13 mouse cellular contexts compared by ENCODE assay signal in the genomic region with DNA sequence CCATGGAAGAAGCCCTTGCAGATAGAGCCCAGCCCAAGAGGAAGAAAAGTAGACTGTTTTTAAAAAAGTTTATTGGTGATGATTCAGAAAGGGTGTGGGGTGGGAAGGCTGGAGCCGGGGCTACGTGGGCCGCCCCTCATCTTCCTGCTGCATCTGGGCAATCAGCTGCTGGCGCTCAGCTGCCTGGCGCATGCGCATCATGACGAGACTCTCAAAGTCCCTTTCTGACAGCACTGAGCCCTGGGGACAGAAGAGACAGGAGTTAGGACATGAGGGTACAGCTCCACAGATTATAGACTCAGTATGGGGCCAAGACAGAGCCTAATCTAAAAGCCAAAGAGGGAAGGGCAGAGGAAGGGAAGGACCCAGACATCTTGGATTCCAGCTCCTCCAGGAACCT. TPM values are rescaled to one million over a fixed set of nuclear protein-coding genes. Genes with fewer than 3 reads are reported as not detected.
DNase-seq lines count a peak whose midpoint lies in the region; ATAC-seq and TF ChIP-seq lines count a peak whose summit lies in the region.
"Had no signal": no experiment of that assay in that cellular context is flagged by ENCODE, and none has a peak within 500 bp of the region (broad histone marks: within the 10 kb centered on the region; RNA-seq: fewer than 3 reads in every experiment).

No protein-coding gene starts in this region.

- H3K9ac ChIP-seq in forebrain, embryonic 11.5 days (ENCODE audit: low read length), result 0 out of 2 replicates have a peak overlapping the region, but pooled peaks have one; percentile 17
- H3K9ac ChIP-seq in forebrain, postnatal 0 days, result no peak overlapping the region
- peak overlapping the region; percentile 34 for H3K9ac ChIP-seq in limb, embryonic 12.5 days (replicated peaks)
- peak overlapping the region; percentile 53; the same call in 1 of the 2 replicates for H3K9ac ChIP-seq in hindbrain, embryonic 13.5 days
- no peak overlapping the region for H3K9ac ChIP-seq in midbrain, embryonic 14.5 days (replicated peaks; ENCODE audit: low read length)
- H3K9ac ChIP-seq: embryonic facial prominence, embryonic 12.5 days had no signal

- H3K4me2 ChIP-seq in forebrain, embryonic 11.5 days (ENCODE audit: low read depth, low read length, severe bottlenecking), result no peak overlapping the region
- H3K4me2 ChIP-seq in forebrain, postnatal 0 days (ENCODE audit: low read depth), result no peak overlapping the region
- H3K4me2 ChIP-seq in limb, embryonic 12.5 days, result no peak overlapping the region
- no peak overlapping the region; the same call in 1 of the 2 replicates for H3K4me2 ChIP-seq in hindbrain, embryonic 13.5 days
- no peak overlapping the region; the same call in 1 of the 2 replicates for H3K4me2 ChIP-seq in midbrain, embryonic 14.5 days (ENCODE audit: low read length)

- no peak for TF ChIP-seq CTCF in forebrain, postnatal 0 days (IDR thresholded peaks at IDR 0.05; ENCODE audit: low read depth)

- ATAC-seq in forebrain, embryonic 11.5 days (replicated peaks; ENCODE audit: low FRiP score), result no peak
- ATAC-seq in forebrain, postnatal 0 days, result no peak
- ATAC-seq in limb, embryonic 12.5 days (ENCODE audit: insufficient number of reproducible peaks, insufficient read depth, low FRiP score, low TSS enrichment, low read depth), result no peak
- ATAC-seq in hindbrain, embryonic 13.5 days (ENCODE audit: low FRiP score), result no peak
- ATAC-seq in midbrain, embryonic 14.5 days (ENCODE audit: low FRiP score, low TSS enrichment), result no peak
- no peak for ATAC-seq in erythroid progenitor cell, adult 5-6 weeks (replicated peaks; ENCODE audit: low FRiP score, poor library complexity, severe bottlenecking)

- H3K4me1 ChIP-seq in forebrain, embryonic 11.5 days (replicated peaks; ENCODE audit: control insufficient read depth, insufficient read depth, low read length), result peaks cover 8% of the 10 kb centered on the region; the same call in 1 of the 2 replicates
- H3K4me1 ChIP-seq in forebrain, postnatal 0 days (ENCODE audit: insufficient read depth), result no peaks in the 10 kb centered on the region
- H3K4me1 ChIP-seq in limb, embryonic 12.5 days (replicated peaks), result peaks cover 39% of the 10 kb centered on the region
- H3K4me1 ChIP-seq in limb, embryonic 10.5 days, result peaks cover 54% of the 10 kb centered on the region
- H3K4me1 ChIP-seq in hindbrain, embryonic 13.5 days (replicated peaks), result peaks cover 46% of the 10 kb centered on the region
- peaks cover 12% of the 10 kb centered on the region; the same call in 1 of the 2 replicates for H3K4me1 ChIP-seq in midbrain, embryonic 14.5 days (ENCODE audit: control insufficient read depth, insufficient read depth, low read length)

- peaks cover 6% of the 10 kb centered on the region for H3K27me3 ChIP-seq in forebrain, embryonic 11.5 days (ENCODE audit: control insufficient read depth, insufficient read depth, low read length)
- no peaks in the 10 kb centered on the region for H3K27me3 ChIP-seq in forebrain, postnatal 0 days (ENCODE audit: insufficient read depth, low read length)
- peaks cover 22% of the 10 kb centered on the region for H3K27me3 ChIP-seq in limb, embryonic 12.5 days
- H3K27me3 ChIP-seq in limb, embryonic 10.5 days (ENCODE audit: low read depth, poor library complexity, severe bottlenecking), result peaks cover 26% of the 10 kb centered on the region
- peaks cover 23% of the 10 kb centered on the region for H3K27me3 ChIP-seq in hindbrain, embryonic 13.5 days
- 0 out of 2 replicates have a peak, but pooled peaks cover 5% of the 10 kb centered on the region for H3K27me3 ChIP-seq in midbrain, embryonic 14.5 days (ENCODE audit: control insufficient read depth, insufficient read depth, low read length)

- H3K36me3 ChIP-seq in forebrain, embryonic 11.5 days (ENCODE audit: control insufficient read depth, insufficient read depth, low read length), result no peaks in the 10 kb centered on the region
- H3K36me3 ChIP-seq in forebrain, postnatal 0 days (ENCODE audit: insufficient read depth), result peaks cover 25% of the 10 kb centered on the region
- H3K36me3 ChIP-seq in limb, embryonic 12.5 days, result peaks cover 22% of the 10 kb centered on the region
- H3K36me3 ChIP-seq in limb, embryonic 10.5 days, result peaks cover 11% of the 10 kb centered on the region
- H3K36me3 ChIP-seq in hindbrain, embryonic 13.5 days, result peaks cover 23% of the 10 kb centered on the region
- H3K36me3 ChIP-seq in midbrain, embryonic 14.5 days (ENCODE audit: control insufficient read depth, insufficient read depth, low read length), result peaks cover 12% of the 10 kb centered on the region; the same call in 1 of the 2 replicates

- H3K27ac ChIP-seq in forebrain, embryonic 11.5 days (ENCODE audit: low read depth, low read length), result no peak overlapping the region
- H3K27ac ChIP-seq in forebrain, postnatal 0 days (ENCODE audit: low read depth, low read length), result no peak overlapping the region
- no peak overlapping the region for H3K27ac ChIP-seq in limb, embryonic 12.5 days
- H3K27ac ChIP-seq in limb, embryonic 10.5 days, result no peak overlapping the region
- H3K27ac ChIP-seq in hindbrain, embryonic 13.5 days, result peak overlapping the region; percentile 61; the same call in 1 of the 2 replicates
- H3K27ac ChIP-seq in midbrain, embryonic 14.5 days (replicated peaks; ENCODE audit: low read depth, low read length), result peak overlapping the region; percentile 5; the same call in 1 of the 2 replicates

- WGBS in forebrain, embryonic 11.5 days, result 84% methylated on average over 7 of the region's 7 CpGs
- 85% methylated on average over 7 of the region's 7 CpGs for WGBS in forebrain, postnatal 0 days
- WGBS in limb, embryonic 12.5 days, result 91% methylated on average over 7 of the region's 7 CpGs
- 86% methylated on average over 7 of the region's 7 CpGs for WGBS in limb, embryonic 10.5 days
- 82% methylated on average over 7 of the region's 7 CpGs for WGBS in hindbrain, embryonic 13.5 days
- 83% methylated on average over 7 of the region's 7 CpGs for WGBS in midbrain, embryonic 14.5 days

- H3K9me3 ChIP-seq in forebrain, embryonic 11.5 days (ENCODE audit: control insufficient read depth, low read length), result no peaks in the 10 kb centered on the region
- H3K9me3 ChIP-seq in forebrain, postnatal 0 days (ENCODE audit: low read length), result no peaks in the 10 kb centered on the region
- no peaks in the 10 kb centered on the region for H3K9me3 ChIP-seq in limb, embryonic 12.5 days
- H3K9me3 ChIP-seq in limb, embryonic 10.5 days (replicated peaks), result no peaks in the 10 kb centered on the region
- H3K9me3 ChIP-seq in hindbrain, embryonic 13.5 days, result no peaks in the 10 kb centered on the region
- no peaks in the 10 kb centered on the region for H3K9me3 ChIP-seq in midbrain, embryonic 14.5 days (ENCODE audit: control insufficient read depth, low read length)
- H3K9me3 ChIP-seq: embryonic facial prominence, embryonic 12.5 days had no signal

- no peak overlapping the region for H3K4me3 ChIP-seq in forebrain, embryonic 11.5 days (ENCODE audit: low read depth, low read length)
- no peak overlapping the region for H3K4me3 ChIP-seq in forebrain, postnatal 0 days (ENCODE audit: low read depth, low read length)
- no peak overlapping the region for H3K4me3 ChIP-seq in limb, embryonic 12.5 days (replicated peaks)
- H3K4me3 ChIP-seq in limb, embryonic 10.5 days, result no peak overlapping the region
- no peak overlapping the region for H3K4me3 ChIP-seq in hindbrain, embryonic 13.5 days
- no peak overlapping the region for H3K4me3 ChIP-seq in midbrain, embryonic 14.5 days (replicated peaks; ENCODE audit: low read depth, low read length)
- H3K4me3 ChIP-seq: embryonic facial prominence, embryonic 12.5 days had no signal

- no peak for DNase-seq in forebrain, embryonic 11.5 days (ENCODE audit: low spot score)
- no peak for DNase-seq in forebrain, postnatal 0 days
- no peak for DNase-seq in limb, embryonic 10.5 days (ENCODE audit: low spot score)
- no peak for DNase-seq in midbrain, embryonic 14.5 days
- no peak for DNase-seq in cerebellum, postnatal 10 days
- DNase-seq: cerebellum, adult 8-10 months had no signal

RNA-seq across cellular contexts. Expression of a gene that starts 1.9 kb away (rescaled TPM):
- polyA plus RNA-seq in forebrain, embryonic 11.5 days (2014; fragmentation: Nextera tagmentation; extraction: Ambion mirVana), result 0.28 and 0.29 TPM in 2 replicates
- total RNA-seq in forebrain, postnatal 0 days (2014; rRNA removed), result 0.08 TPM in 1 of 2 replicates, not detected in the other
- 0.09 and 0.28 TPM in 2 replicates for polyA plus RNA-seq in forebrain, postnatal 0 days (2015; fragmentation: Nextera tagmentation; extraction: Ambion mirVana)
- 0.44 and 0.65 TPM in 2 replicates for polyA plus RNA-seq in limb, embryonic 12.5 days (2016; fragmentation: Nextera tagmentation; extraction: Ambion mirVana)
- 0.73 and 0.95 TPM in 2 replicates for polyA plus RNA-seq in limb, embryonic 10.5 days (2016; fragmentation: Nextera tagmentation; extraction: Ambion mirVana)
- polyA plus RNA-seq in hindbrain, embryonic 13.5 days (2015; fragmentation: Nextera tagmentation; extraction: Ambion mirVana), result 0.75 and 0.96 TPM in 2 replicates
- polyA plus RNA-seq in midbrain, embryonic 14.5 days (2014; fragmentation: Nextera tagmentation; extraction: Ambion mirVana), result 0.43 and 0.90 TPM in 2 replicates
- not detected in 2 replicates for total RNA-seq in erythroid progenitor cell, adult 5-6 weeks (2015; ENCODE audit: low replicate concordance)
- 0.53 TPM in 1 of 2 replicates, not detected in the other for total RNA-seq in erythroid progenitor cell, adult 5-6 weeks (2017; ENCODE audit: low replicate concordance)
- total RNA-seq: gastrocnemius, adult 18-20 months; layer of hippocampus, postnatal 14 days had no signal
- polyA plus RNA-seq: urinary bladder, adult 2 months had no signal

RNA-seq across cellular contexts. Expression of a gene that starts 4.9 kb away (rescaled TPM):
- 2.7 and 4.1 TPM in 2 replicates for polyA plus RNA-seq in forebrain, embryonic 11.5 days (2014; fragmentation: Nextera tagmentation; extraction: Ambion mirVana)
- 0.38 TPM in 1 of 2 replicates, not detected in the other for total RNA-seq in forebrain, postnatal 0 days (2014; rRNA removed)
- 1.5 and 1.9 TPM in 2 replicates for polyA plus RNA-seq in forebrain, postnatal 0 days (2015; fragmentation: Nextera tagmentation; extraction: Ambion mirVana)
- 5.0 and 6.7 TPM in 2 replicates for polyA plus RNA-seq in limb, embryonic 12.5 days (2016; fragmentation: Nextera tagmentation; extraction: Ambion mirVana)
- 6.5 and 8.4 TPM in 2 replicates for polyA plus RNA-seq in limb, embryonic 10.5 days (2016; fragmentation: Nextera tagmentation; extraction: Ambion mirVana)
- polyA plus RNA-seq in hindbrain, embryonic 13.5 days (2015; fragmentation: Nextera tagmentation; extraction: Ambion mirVana), result 9.3 and 14.7 TPM in 2 replicates
- 7.4 and 8.6 TPM in 2 replicates for polyA plus RNA-seq in midbrain, embryonic 14.5 days (2014; fragmentation: Nextera tagmentation; extraction: Ambion mirVana)
- total RNA-seq in erythroid progenitor cell, adult 5-6 weeks (2015; ENCODE audit: low replicate concordance), result not detected in 2 replicates
- total RNA-seq in erythroid progenitor cell, adult 5-6 weeks (2017; ENCODE audit: low replicate concordance), result not detected in 2 replicates
- total RNA-seq: layer of hippocampus, postnatal 14 days had no signal

RNA-seq across cellular contexts. Expression of a gene that starts 15.6 kb away (rescaled TPM):
- 52.2 and 53.6 TPM in 2 replicates for polyA plus RNA-seq in forebrain, embryonic 11.5 days (2014; fragmentation: Nextera tagmentation; extraction: Ambion mirVana)
- 45.8 and 57.3 TPM in 2 replicates for total RNA-seq in forebrain, postnatal 0 days (2014; rRNA removed)
- 36.4 and 39.5 TPM in 2 replicates for polyA plus RNA-seq in forebrain, postnatal 0 days (2015; fragmentation: Nextera tagmentation; extraction: Ambion mirVana)
- 45.6 and 47.1 TPM in 2 replicates for polyA plus RNA-seq in limb, embryonic 12.5 days (2016; fragmentation: Nextera tagmentation; extraction: Ambion mirVana)
- 52.1 and 53.8 TPM in 2 replicates for polyA plus RNA-seq in limb, embryonic 10.5 days (2016; fragmentation: Nextera tagmentation; extraction: Ambion mirVana)
- 44.3 and 47.3 TPM in 2 replicates for polyA plus RNA-seq in hindbrain, embryonic 13.5 days (2015; fragmentation: Nextera tagmentation; extraction: Ambion mirVana)
- polyA plus RNA-seq in midbrain, embryonic 14.5 days (2014; fragmentation: Nextera tagmentation; extraction: Ambion mirVana), result 43.8 and 45.7 TPM in 2 replicates
- total RNA-seq in erythroid progenitor cell, adult 5-6 weeks (2015; ENCODE audit: low replicate concordance), result 38.9 and 41.1 TPM in 2 replicates
- 75.8 and 76.1 TPM in 2 replicates for total RNA-seq in erythroid progenitor cell, adult 5-6 weeks (2017; ENCODE audit: low replicate concordance)

RNA-seq across cellular contexts. Expression of a gene that starts 36.0 kb away (rescaled TPM):
- polyA plus RNA-seq in forebrain, embryonic 11.5 days (2014; fragmentation: Nextera tagmentation; extraction: Ambion mirVana), result 41.7 and 53.2 TPM in 2 replicates
- total RNA-seq in forebrain, postnatal 0 days (2014; rRNA removed), result 37.4 and 38.6 TPM in 2 replicates
- 58.3 and 62.5 TPM in 2 replicates for polyA plus RNA-seq in forebrain, postnatal 0 days (2015; fragmentation: Nextera tagmentation; extraction: Ambion mirVana)
- polyA plus RNA-seq in limb, embryonic 12.5 days (2016; fragmentation: Nextera tagmentation; extraction: Ambion mirVana), result 52.5 and 56.7 TPM in 2 replicates
- 62.1 and 64.2 TPM in 2 replicates for polyA plus RNA-seq in limb, embryonic 10.5 days (2016; fragmentation: Nextera tagmentation; extraction: Ambion mirVana)
- 57.5 and 59.7 TPM in 2 replicates for polyA plus RNA-seq in hindbrain, embryonic 13.5 days (2015; fragmentation: Nextera tagmentation; extraction: Ambion mirVana)
- polyA plus RNA-seq in midbrain, embryonic 14.5 days (2014; fragmentation: Nextera tagmentation; extraction: Ambion mirVana), result 57.3 and 58.7 TPM in 2 replicates
- 5.4 and 17.6 TPM in 2 replicates for total RNA-seq in erythroid progenitor cell, adult 5-6 weeks (2015; ENCODE audit: low replicate concordance)
- total RNA-seq in erythroid progenitor cell, adult 5-6 weeks (2017; ENCODE audit: low replicate concordance), result 5.1 and 12.1 TPM in 2 replicates

RNA-seq across cellular contexts. Expression of a gene that starts 36.1 kb away (rescaled TPM):
- polyA plus RNA-seq in forebrain, embryonic 11.5 days (2014; fragmentation: Nextera tagmentation; extraction: Ambion mirVana), result 26.6 and 27.1 TPM in 2 replicates
- total RNA-seq in forebrain, postnatal 0 days (2014; rRNA removed), result 30.6 and 41.9 TPM in 2 replicates
- polyA plus RNA-seq in forebrain, postnatal 0 days (2015; fragmentation: Nextera tagmentation; extraction: Ambion mirVana), result 25.2 and 27.0 TPM in 2 replicates
- 29.2 and 29.6 TPM in 2 replicates for polyA plus RNA-seq in limb, embryonic 12.5 days (2016; fragmentation: Nextera tagmentation; extraction: Ambion mirVana)
- 28.7 and 30.4 TPM in 2 replicates for polyA plus RNA-seq in limb, embryonic 10.5 days (2016; fragmentation: Nextera tagmentation; extraction: Ambion mirVana)
- 25.0 and 27.3 TPM in 2 replicates for polyA plus RNA-seq in hindbrain, embryonic 13.5 days (2015; fragmentation: Nextera tagmentation; extraction: Ambion mirVana)
- polyA plus RNA-seq in midbrain, embryonic 14.5 days (2014; fragmentation: Nextera tagmentation; extraction: Ambion mirVana), result 21.8 and 27.8 TPM in 2 replicates
- 8.4 and 13.3 TPM in 2 replicates for total RNA-seq in erythroid progenitor cell, adult 5-6 weeks (2015; ENCODE audit: low replicate concordance)
- 24.7 and 54.9 TPM in 2 replicates for total RNA-seq in erythroid progenitor cell, adult 5-6 weeks (2017; ENCODE audit: low replicate concordance)

Comparison
In these comparisons a context has a peak if more than half of its experiments do, and no peak if none do; other contexts are left out.
1. H3K9ac ChIP-seq: peak in forebrain, embryonic 11.5 days (single experiment), limb, embryonic 12.5 days (single experiment) and hindbrain, embryonic 13.5 days (single experiment); none in forebrain, postnatal 0 days (single experiment) and midbrain, embryonic 14.5 days (single experiment).
2. H3K27ac ChIP-seq: peak in hindbrain, embryonic 13.5 days (single experiment) and midbrain, embryonic 14.5 days (single experiment); none in forebrain, embryonic 11.5 days (single experiment), forebrain, postnatal 0 days (single experiment), limb, embryonic 12.5 days (single experiment) and limb, embryonic 10.5 days (single experiment).